Mouse (Mus musculus) megakaryocyte, adult 5-6 weeks (primary cell): ENCODE data around the gene Col20a1. TPM values are rescaled to one million over a fixed set of nuclear protein-coding genes. Genes with fewer than 3 reads are reported as not detected.

ENCODE experiments used
- ATAC-seq: 2 replicates; pipeline ENCODE4 v1.8.0; 2016; ENCODE audit warnings: mild to moderate bottlenecking, inconsistent platforms; ENCODE audit not compliant: poor library complexity, severe bottlenecking
- total RNA-seq, 2 experiments: library from RNA; stranded (forward) in 1 of 2; stranded (reverse) in 1 of 2; fragments of 153-499, 151-499 nt in 1 of 2; fragments of 221-1000, 200-1000 nt in 1 of 2; gene quantifications; 2 replicates each; pipeline versions ENCODE4 v1.2.3 to v1.2.4; 2015 to 2017

The Col20a1 gene
- total RNA-seq, 2 experiments from 2014 or later: 0.11 to 0.18 TPM

- ATAC-seq: no peak
Observed at GRCm38 (mm10) chr2:181058193-181058592, 71.9 kb downstream of the Col20a1 start.

GRCm38 (mm10) chr2:181060127-181060526 is 73.8 kb downstream of the Col20a1 start:
- ATAC-seq: peak; percentile 95

- no peak for ATAC-seq
Observed at GRCm38 (mm10) chr2:181065827-181066226, 79.5 kb downstream of the Col20a1 start.

Other genes starting within 250 kb of the Col20a1 start
- not detected in 2 replicates for gene Bhlhe23, start 209.6 kb upstream of the Col20a1 start, total RNA-seq (2015)
- gene Bhlhe23, start 209.6 kb upstream of the Col20a1 start, total RNA-seq (2017): not detected in 2 replicates
- 54.2 and 55.4 TPM in 2 replicates for gene Ythdf1, start 65.6 kb upstream of the Col20a1 start, total RNA-seq (2015)
- 24.1 and 26.0 TPM in 2 replicates for gene Ythdf1, start 65.6 kb upstream of the Col20a1 start, total RNA-seq (2017)
- not detected in 2 replicates for gene Birc7, start 57.5 kb upstream of the Col20a1 start, total RNA-seq (2015)
- gene Birc7, start 57.5 kb upstream of the Col20a1 start, total RNA-seq (2017): not detected in 2 replicates
- not detected in 2 replicates for gene Nkain4, start 31.8 kb upstream of the Col20a1 start, total RNA-seq (2015)
- gene Nkain4, start 31.8 kb upstream of the Col20a1 start, total RNA-seq (2017): not detected in 2 replicates
- 16.5 and 18.7 TPM in 2 replicates for gene Arfgap1, start 19.3 kb upstream of the Col20a1 start, total RNA-seq (2015)
- gene Arfgap1, start 19.3 kb upstream of the Col20a1 start, total RNA-seq (2017): 34.8 and 35.0 TPM in 2 replicates
- gene Chrna4, start 57.0 kb downstream of the Col20a1 start, total RNA-seq (2015): not detected in 2 replicates
- gene Chrna4, start 57.0 kb downstream of the Col20a1 start, total RNA-seq (2017): not detected in 2 replicates
- not detected in 2 replicates for gene Kcnq2, start 148.8 kb downstream of the Col20a1 start, total RNA-seq (2015)
- not detected in 2 replicates for gene Kcnq2, start 148.8 kb downstream of the Col20a1 start, total RNA-seq (2017)
- gene Eef1a2, start 170.5 kb downstream of the Col20a1 start, total RNA-seq (2015): not detected in 2 replicates
- not detected in 2 replicates for gene Eef1a2, start 170.5 kb downstream of the Col20a1 start, total RNA-seq (2017)
- gene Ppdpf, start 200.7 kb downstream of the Col20a1 start, total RNA-seq (2015): 87.9 and 88.9 TPM in 2 replicates
- 55.7 and 56.1 TPM in 2 replicates for gene Ppdpf, start 200.7 kb downstream of the Col20a1 start, total RNA-seq (2017)
- gene Ptk6, start 216.3 kb downstream of the Col20a1 start, total RNA-seq (2015): not detected in 2 replicates
- not detected in 2 replicates for gene Ptk6, start 216.3 kb downstream of the Col20a1 start, total RNA-seq (2017)
- gene Srms, start 226.7 kb downstream of the Col20a1 start, total RNA-seq (2015): not detected in 2 replicates
- not detected in 2 replicates for gene Srms, start 226.7 kb downstream of the Col20a1 start, total RNA-seq (2017)
- not detected in 2 replicates for gene Fndc11, start 233.5 kb downstream of the Col20a1 start, total RNA-seq (2015)
- gene Fndc11, start 233.5 kb downstream of the Col20a1 start, total RNA-seq (2017): not detected in 2 replicates